Mouse (Mus musculus): ENCODE data around the gene Atr. TPM values are rescaled to one million over a fixed set of nuclear protein-coding genes. Genes with fewer than 3 reads are reported as not detected.

Atr gene
- polyA plus RNA-seq, 1 experiment = 2.8 TPM

- H3K4me1 ChIP-seq (ENCODE audit: control insufficient read depth, insufficient read depth, low read length) = peaks cover 3% of the 10 kb centered on the region; the same call in 1 of the 2 replicates
- no peak overlapping the region for H3K4me3 ChIP-seq (ENCODE audit: insufficient read depth, low read depth, low read length)
- 67% methylated on average over 7 of the region's 7 CpGs for WGBS
- no peak for DNase-seq
- no peak overlapping the region for H3K27ac ChIP-seq (ENCODE audit: insufficient read depth, low read depth, low read length)
- no peaks in the 10 kb centered on the region for H3K27me3 ChIP-seq (replicated peaks; ENCODE audit: control insufficient read depth, insufficient read depth, low read length)
- no peaks in the 10 kb centered on the region for H3K36me3 ChIP-seq (ENCODE audit: control insufficient read depth, insufficient read depth, low read length)
- TF ChIP-seq POLR2A (IDR thresholded peaks at IDR 0.05; ENCODE audit: low read depth, low read length) = no peak
- TF ChIP-seq CTCF (conservative IDR thresholded peaks at IDR 0.05; ENCODE audit: insufficient read depth, insufficient read length, low read depth, low read length) = no peak
Measured at GRCm38 (mm10) chr9:95822531-95822930, 34.9 kb upstream of the Atr start.

GRCm38 (mm10) chr9:95827565-95827964, 29.8 kb upstream of the Atr start:
- no peak overlapping the region for H3K27ac ChIP-seq (ENCODE audit: insufficient read depth, low read depth, low read length)
- H3K4me1 ChIP-seq (ENCODE audit: control insufficient read depth, insufficient read depth, low read length) = no peaks in the 10 kb centered on the region
- H3K36me3 ChIP-seq (ENCODE audit: control insufficient read depth, insufficient read depth, low read length) = no peaks in the 10 kb centered on the region
- DNase-seq = no peak
- 92% methylated on average over 5 of the region's 5 CpGs for WGBS
- no peaks in the 10 kb centered on the region for H3K27me3 ChIP-seq (replicated peaks; ENCODE audit: control insufficient read depth, insufficient read depth, low read length)
- TF ChIP-seq POLR2A (IDR thresholded peaks at IDR 0.05; ENCODE audit: low read depth, low read length) (no peak), CTCF (conservative IDR thresholded peaks at IDR 0.05; ENCODE audit: insufficient read depth, insufficient read length, low read depth, low read length) (no peak)
- H3K4me3 ChIP-seq (ENCODE audit: insufficient read depth, low read depth, low read length) = no peak overlapping the region

GRCm38 (mm10) chr9:95832758-95833157, 24.6 kb upstream of the Atr start:
- Histone ChIP-seq H3K27ac (ENCODE audit: insufficient read depth, low read depth, low read length) (no peak overlapping the region), H3K4me3 (ENCODE audit: insufficient read depth, low read depth, low read length) (no peak overlapping the region), H3K36me3 (ENCODE audit: control insufficient read depth, insufficient read depth, low read length) (no peaks in the 10 kb centered on the region), H3K27me3 (replicated peaks; ENCODE audit: control insufficient read depth, insufficient read depth, low read length) (no peaks in the 10 kb centered on the region), H3K4me1 (ENCODE audit: control insufficient read depth, insufficient read depth, low read length) (no peaks in the 10 kb centered on the region)
- TF ChIP-seq POLR2A (IDR thresholded peaks at IDR 0.05; ENCODE audit: low read depth, low read length) = no peak
- no peak for TF ChIP-seq CTCF (conservative IDR thresholded peaks at IDR 0.05; ENCODE audit: insufficient read depth, insufficient read length, low read depth, low read length)
- WGBS = 92% methylated on average over 3 of the region's 3 CpGs
- DNase-seq = no peak

DNA sequence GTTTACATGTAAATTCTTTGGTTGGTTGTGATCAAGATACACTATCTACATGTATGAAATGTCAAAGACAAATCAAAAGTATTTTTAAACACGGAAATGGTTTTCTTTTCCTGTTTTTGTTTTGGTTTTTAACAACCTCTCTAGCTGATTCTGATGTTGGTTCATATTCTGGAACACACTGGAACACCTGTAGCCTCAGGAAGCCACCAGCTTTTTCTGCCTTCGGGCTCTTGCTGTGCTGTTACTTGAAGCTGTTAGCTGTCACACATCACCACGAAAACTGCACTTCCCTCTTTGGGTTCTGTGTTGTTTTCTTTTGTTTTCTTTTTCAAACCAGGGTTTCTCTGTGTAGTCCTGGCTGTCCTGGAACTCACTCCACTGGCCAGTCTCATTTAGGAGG, 22.6 kb upstream of the Atr start:
- no peaks in the 10 kb centered on the region for H3K36me3 ChIP-seq (ENCODE audit: control insufficient read depth, insufficient read depth, low read length)
- WGBS = 57% methylated on average over 3 of the region's 3 CpGs
- H3K4me1 ChIP-seq (ENCODE audit: control insufficient read depth, insufficient read depth, low read length) = no peaks in the 10 kb centered on the region
- H3K27me3 ChIP-seq (replicated peaks; ENCODE audit: control insufficient read depth, insufficient read depth, low read length) = no peaks in the 10 kb centered on the region
- no peak overlapping the region for H3K4me3 ChIP-seq (ENCODE audit: insufficient read depth, low read depth, low read length)
- no peak overlapping the region for H3K27ac ChIP-seq (ENCODE audit: insufficient read depth, low read depth, low read length)
- DNase-seq = no peak
- TF ChIP-seq POLR2A (IDR thresholded peaks at IDR 0.05; ENCODE audit: low read depth, low read length) (no peak), CTCF (conservative IDR thresholded peaks at IDR 0.05; ENCODE audit: insufficient read depth, insufficient read length, low read depth, low read length) (no peak)

DNA sequence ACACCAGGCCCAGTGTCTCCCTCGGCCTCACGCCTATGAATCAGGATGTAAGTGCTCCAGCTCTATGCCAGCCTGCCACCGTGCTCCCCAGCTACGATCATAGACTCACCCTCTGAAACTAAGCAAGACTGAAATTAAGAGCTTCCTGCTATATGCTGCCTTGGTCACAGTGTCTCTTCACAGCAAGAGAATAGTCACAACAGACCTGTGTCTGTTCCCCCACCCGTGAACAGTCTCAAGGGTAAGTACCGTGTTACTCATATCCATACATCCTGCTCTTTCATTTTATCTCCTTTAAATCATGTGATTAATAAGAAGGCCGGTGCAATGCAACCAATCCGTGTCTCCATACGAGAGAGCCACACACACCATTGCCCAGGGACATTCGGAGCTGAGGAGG, 21.7 kb upstream of the Atr start:
- H3K27me3 ChIP-seq (replicated peaks; ENCODE audit: control insufficient read depth, insufficient read depth, low read length) = no peaks in the 10 kb centered on the region
- H3K36me3 ChIP-seq (ENCODE audit: control insufficient read depth, insufficient read depth, low read length) = no peaks in the 10 kb centered on the region
- WGBS = 90% methylated on average over 10 of the region's 10 CpGs
- no peak for TF ChIP-seq POLR2A (IDR thresholded peaks at IDR 0.05; ENCODE audit: low read depth, low read length)
- TF ChIP-seq CTCF (conservative IDR thresholded peaks at IDR 0.05; ENCODE audit: insufficient read depth, insufficient read length, low read depth, low read length) = no peak
- no peak for DNase-seq
- H3K4me1 ChIP-seq (ENCODE audit: control insufficient read depth, insufficient read depth, low read length) = no peaks in the 10 kb centered on the region
- H3K27ac ChIP-seq (ENCODE audit: insufficient read depth, low read depth, low read length) = no peak overlapping the region
- H3K4me3 ChIP-seq (ENCODE audit: insufficient read depth, low read depth, low read length) = no peak overlapping the region

- Histone ChIP-seq H3K27me3 (replicated peaks; ENCODE audit: control insufficient read depth, insufficient read depth, low read length) (no peaks in the 10 kb centered on the region), H3K27ac (ENCODE audit: insufficient read depth, low read depth, low read length) (no peak overlapping the region), H3K4me1 (ENCODE audit: control insufficient read depth, insufficient read depth, low read length) (no peaks in the 10 kb centered on the region), H3K4me3 (ENCODE audit: insufficient read depth, low read depth, low read length) (no peak overlapping the region), H3K36me3 (ENCODE audit: control insufficient read depth, insufficient read depth, low read length) (no peaks in the 10 kb centered on the region)
- no peak for TF ChIP-seq POLR2A (IDR thresholded peaks at IDR 0.05; ENCODE audit: low read depth, low read length)
- no peak for TF ChIP-seq CTCF (conservative IDR thresholded peaks at IDR 0.05; ENCODE audit: insufficient read depth, insufficient read length, low read depth, low read length)
- no peak for DNase-seq
- WGBS = 60% methylated on average over 3 of the region's 3 CpGs
Measured at GRCm38 (mm10) chr9:95839424-95839823, 18.0 kb upstream of the Atr start.

- Histone ChIP-seq H3K27ac (ENCODE audit: insufficient read depth, low read depth, low read length) (peak within 1 kb of the TSS; percentile 46), H3K36me3 (ENCODE audit: control insufficient read depth, insufficient read depth, low read length) (no peaks in the 10 kb centered on the region), H3K4me1 (ENCODE audit: control insufficient read depth, insufficient read depth, low read length) (peaks cover 3% of the 10 kb centered on the region; the same call in 1 of the 2 replicates), H3K27me3 (replicated peaks; ENCODE audit: control insufficient read depth, insufficient read depth, low read length) (no peaks in the 10 kb centered on the region), H3K4me3 (ENCODE audit: insufficient read depth, low read depth, low read length) (peak within 1 kb of the TSS; percentile 83)
- peak; percentile 94 for DNase-seq
- TF ChIP-seq CTCF (conservative IDR thresholded peaks at IDR 0.05; ENCODE audit: insufficient read depth, insufficient read length, low read depth, low read length) = no peak
- TF ChIP-seq POLR2A (IDR thresholded peaks at IDR 0.05; ENCODE audit: low read depth, low read length) = no peak
- WGBS = 2% methylated on average over 46 of the region's 46 CpGs
Measured at GRCm38 (mm10) chr9:95844825-95845460, 12.5 kb upstream of the Atr start, which contains the start of gene Pls1. Pls1 (minus strand) TSS chr9:95845311.
